In genomic region chr2:124702621-124703020, GRCm38 (mm10) we compare ENCODE assay signal across 17 mouse cellular contexts.
DNase-seq lines count a peak whose midpoint lies in the region.
"Had no signal": no experiment of that assay in that cellular context is flagged by ENCODE, and none has a peak within 500 bp of the region (broad histone marks: within the 10 kb centered on the region; RNA-seq: fewer than 3 reads in every experiment).

No protein-coding gene starts in this region.

- peak; percentile 6 for DNase-seq in kidney, adult 11 months
- DNase-seq in kidney, adult 18-20 months: no peak
- DNase-seq in cerebellum, adult 11 months: peak; percentile 40
- DNase-seq in cerebellum, adult 9-10 months: peak; percentile 74
- peak; percentile 28 to 55 for DNase-seq in cerebellum, postnatal 36 days
- no peak for DNase-seq in embryo, embryonic 9.5 days (ENCODE audit: extremely low spot score)
- no peak for DNase-seq in adrenal gland, postnatal 4 days (ENCODE audit: low spot score in 2 of 2)
- DNase-seq: adrenal gland, postnatal 25 days; gastrocnemius, postnatal 14 days; heart, postnatal 36 days; layer of hippocampus, adult 9-11 months; liver; lung, adult 2 months; lung, postnatal 14 days; midbrain, embryonic 14.5 days; retina, postnatal 1 day; right cerebral cortex, postnatal 14 days had no signal

Comparison
In these comparisons a context has a peak if more than half of its experiments do, and no peak if none do; other contexts are left out.
1. DNase-seq: peak in kidney, adult 11 months (single experiment), cerebellum, adult 11 months (single experiment), cerebellum, adult 9-10 months (single experiment) and cerebellum, postnatal 36 days (2 of 2); none in kidney, adult 18-20 months (single experiment), embryo, embryonic 9.5 days (single experiment) and adrenal gland, postnatal 4 days (0 of 2).